Mouse (Mus musculus) neural tube, embryonic 14.5 days (tissue): Measurements from ENCODE around the gene Gng10. TPM values are rescaled to one million over a fixed set of nuclear protein-coding genes. Genes with fewer than 3 reads are reported as not detected.

Source experiments
- ATAC-seq: fragments of 200-750 bp; cut with Nextera tagmentation; 2 replicates; pipeline ENCODE4 v1.8.0; 2017; ENCODE audit warnings: low read depth, mild to moderate bottlenecking, moderate TSS enrichment, moderate library complexity
- H3K27ac ChIP-seq: fragments of 300-500 bp; sonication (generic); 2 replicates; pipeline ENCODE4 v1.5.1; 2014; ENCODE audit warnings: low read depth, mild to moderate bottlenecking, control low read depth, low read length, moderate library complexity, mixed read lengths
- H3K27me3 ChIP-seq: fragments of 300-500 bp; sonication (generic); 2 replicates; pipeline ENCODE4 v1.6.1; 2014; ENCODE audit warnings: low read length; ENCODE audit not compliant: control insufficient read depth, insufficient read depth
- H3K36me3 ChIP-seq: fragments of 300-500 bp; sonication (generic); 2 replicates; pipeline ENCODE4 v1.6.1; 2014; ENCODE audit warnings: low read length, mixed read lengths; ENCODE audit not compliant: control insufficient read depth, insufficient read depth
- H3K4me1 ChIP-seq: fragments of 300-500 bp; sonication (generic); 2 replicates; pipeline ENCODE4 v1.6.1; 2014; ENCODE audit warnings: low read length; ENCODE audit not compliant: control insufficient read depth, insufficient read depth
- H3K4me2 ChIP-seq: fragments of 300-500 bp; sonication (generic); 2 replicates; pipeline ENCODE4 v1.6.1; 2014; ENCODE audit warnings: mild to moderate bottlenecking, low read depth, low read length, control low read depth
- H3K4me3 ChIP-seq: fragments of 300-500 bp; sonication (generic); 2 replicates; pipeline ENCODE4 v1.5.1; 2014; ENCODE audit warnings: low read depth, low read length, control low read depth, mixed read lengths
- H3K9ac ChIP-seq: fragments of 300-500 bp; sonication (generic); replicated peaks from 2 replicates; pipeline ENCODE4 v1.6.1; 2014; ENCODE audit warnings: low read depth, mild to moderate bottlenecking, control low read depth, low read length, mixed read lengths
- H3K9me3 ChIP-seq: fragments of 300-500 bp; sonication (generic); 2 replicates; pipeline ENCODE4 v1.6.1; 2016; ENCODE audit warnings: low read length; ENCODE audit not compliant: control insufficient read depth
- WGBS: fragments of 180-500 bp; shearing (Covaris S2); extraction: QIAGEN DNeasy Blood & Tissue Kit; methylation state at CpG from one replicate; pipeline ENCODE4 v1.1.7; 2014; 5-methylcytosine and 5-hydroxymethylcytosine counted together
- polyA plus RNA-seq: library from polyadenylated mRNA; unstranded; fragments of >200 nt; fragmentation: Nextera tagmentation; extraction: Ambion mirVana; gene quantifications from 2 replicates; pipeline ENCODE4 v1.2.1, GENCODE M21; 2014

The Gng10 gene
- polyA plus RNA-seq, 1 experiment from 2014 or later = 226 TPM

GRCm38 (mm10) chr4:59040397-59041287 is 5.8 kb downstream of the Gng10 start:
- no peak overlapping the region for H3K4me2 ChIP-seq
- no peaks in the 10 kb centered on the region for H3K4me1 ChIP-seq
- ATAC-seq = no peak
- H3K27me3 ChIP-seq = no peaks in the 10 kb centered on the region
- WGBS = 92% methylated on average over 11 of the region's 11 CpGs
- H3K27ac ChIP-seq = no peak overlapping the region
- no peak overlapping the region for H3K4me3 ChIP-seq
- no peak overlapping the region for H3K9ac ChIP-seq
- H3K36me3 ChIP-seq = peaks cover 7% of the 10 kb centered on the region; the same call in 1 of the 2 replicates
- no peaks in the 10 kb centered on the region for H3K9me3 ChIP-seq

- no peaks in the 10 kb centered on the region for H3K4me1 ChIP-seq
- peaks cover 7% of the 10 kb centered on the region; the same call in 1 of the 2 replicates for H3K36me3 ChIP-seq
- H3K27me3 ChIP-seq = no peaks in the 10 kb centered on the region
- WGBS = 98% methylated on average over 5 of the region's 5 CpGs
- no peak overlapping the region for H3K4me3 ChIP-seq
- H3K27ac ChIP-seq = no peak overlapping the region
- H3K4me2 ChIP-seq = no peak overlapping the region
- no peak overlapping the region for H3K9ac ChIP-seq
- no peaks in the 10 kb centered on the region for H3K9me3 ChIP-seq
- no peak for ATAC-seq
These were observed 8.2 kb downstream of the Gng10 start for GRCm38 (mm10) chr4:59043074-59043473.

- H3K27me3 ChIP-seq = no peaks in the 10 kb centered on the region
- H3K4me1 ChIP-seq = no peaks in the 10 kb centered on the region
- peaks cover 7% of the 10 kb centered on the region; the same call in 1 of the 2 replicates for H3K36me3 ChIP-seq
- H3K9me3 ChIP-seq = no peaks in the 10 kb centered on the region
- 94% methylated on average over 6 of the region's 6 CpGs for WGBS
- H3K4me2 ChIP-seq = no peak overlapping the region
- no peak overlapping the region for H3K4me3 ChIP-seq
- H3K27ac ChIP-seq = no peak overlapping the region
- H3K9ac ChIP-seq = no peak overlapping the region
- no peak for ATAC-seq
These were observed 9.0 kb downstream of the Gng10 start for GRCm38 (mm10) chr4:59043891-59044290.

- Histone ChIP-seq H3K36me3 (no peaks in the 10 kb centered on the region), H3K27me3 (no peaks in the 10 kb centered on the region), H3K9me3 (no peaks in the 10 kb centered on the region), H3K27ac (no peak overlapping the region), H3K4me2 (no peak overlapping the region), H3K9ac (no peak overlapping the region), H3K4me3 (no peak overlapping the region), H3K4me1 (no peaks in the 10 kb centered on the region)
- WGBS = 27% methylated on average over 3 of the region's 3 CpGs
- no peak for ATAC-seq
These were observed 12.3 kb downstream of the Gng10 start for GRCm38 (mm10) chr4:59047222-59047621.

- no peak for ATAC-seq
- 100% methylated on average over 1 of the region's 1 CpGs for WGBS
- H3K4me2 ChIP-seq = no peak overlapping the region
These were observed 16.2 kb downstream of the Gng10 start for GRCm38 (mm10) chr4:59051081-59051480.

GRCm38 (mm10) chr4:59057929-59058328 is 23.0 kb downstream of the Gng10 start:
- Histone ChIP-seq H3K27me3 (no peaks in the 10 kb centered on the region), H3K9me3 (no peaks in the 10 kb centered on the region), H3K27ac (no peak overlapping the region), H3K4me3 (no peak overlapping the region), H3K4me1 (no peaks in the 10 kb centered on the region), H3K4me2 (no peak overlapping the region), H3K36me3 (no peaks in the 10 kb centered on the region), H3K9ac (no peak overlapping the region)
- 94% methylated on average over 3 of the region's 3 CpGs for WGBS
- ATAC-seq = no peak

More at GRCm38 (mm10) chr4:59051081-59051480, 16.2 kb downstream of the Gng10 start:
- H3K27me3 ChIP-seq = no peaks in the 10 kb centered on the region
- H3K27ac ChIP-seq = no peak overlapping the region
- H3K9ac ChIP-seq = no peak overlapping the region
- H3K4me1 ChIP-seq = no peaks in the 10 kb centered on the region
- no peak overlapping the region for H3K4me3 ChIP-seq
- H3K9me3 ChIP-seq = no peaks in the 10 kb centered on the region
- no peaks in the 10 kb centered on the region for H3K36me3 ChIP-seq

- H3K9me3 ChIP-seq = no peaks in the 10 kb centered on the region
- WGBS = 85% methylated on average over 12 of the region's 12 CpGs
- no peaks in the 10 kb centered on the region for H3K36me3 ChIP-seq
- no peak overlapping the region for H3K9ac ChIP-seq
- no peak for ATAC-seq
- H3K4me2 ChIP-seq = no peak overlapping the region
- no peaks in the 10 kb centered on the region for H3K4me1 ChIP-seq
- H3K27ac ChIP-seq = no peak overlapping the region
- no peak overlapping the region for H3K4me3 ChIP-seq
- no peaks in the 10 kb centered on the region for H3K27me3 ChIP-seq
These were observed 27.6 kb downstream of the Gng10 start for GRCm38 (mm10) chr4:59062526-59062925.

GRCm38 (mm10) chr4:59069276-59069675 is 34.4 kb downstream of the Gng10 start:
- ATAC-seq = no peak
- H3K4me3 ChIP-seq = no peak overlapping the region
- 61% methylated on average over 3 of the region's 3 CpGs for WGBS
- H3K27ac ChIP-seq = no peak overlapping the region
- H3K36me3 ChIP-seq = no peaks in the 10 kb centered on the region
- no peaks in the 10 kb centered on the region for H3K4me1 ChIP-seq
- no peaks in the 10 kb centered on the region for H3K9me3 ChIP-seq
- no peak overlapping the region for H3K9ac ChIP-seq
- H3K4me2 ChIP-seq = no peak overlapping the region
- no peaks in the 10 kb centered on the region for H3K27me3 ChIP-seq

- Histone ChIP-seq H3K9ac (no peak overlapping the region), H3K9me3 (no peaks in the 10 kb centered on the region), H3K4me1 (no peaks in the 10 kb centered on the region), H3K4me2 (no peak overlapping the region), H3K4me3 (no peak overlapping the region), H3K36me3 (no peaks in the 10 kb centered on the region), H3K27me3 (no peaks in the 10 kb centered on the region), H3K27ac (no peak overlapping the region)
- no peak for ATAC-seq
- WGBS = 85% methylated on average over 2 of the region's 2 CpGs
These were observed 48.5 kb downstream of the Gng10 start for GRCm38 (mm10) chr4:59083430-59083829.
